Comparison of ENCODE assay signal across 31 mouse cellular contexts in genomic region chr2:72769030-72769630, GRCm38 (mm10).
A peak's percentile ranks its signal among the peaks of the same experiment; 100 is the strongest.
DNase-seq lines count a peak whose midpoint lies in the region; ATAC-seq lines count a peak whose summit lies in the region.
"Had no signal": no experiment of that assay in that cellular context is flagged by ENCODE, and none has a peak within 500 bp of the region (broad histone marks: within the 10 kb centered on the region; RNA-seq: fewer than 3 reads in every experiment).

No protein-coding gene starts in this region.

- H3K4me1 ChIP-seq in heart, embryonic 10.5 days: no peaks in the 10 kb centered on the region
- peaks cover 8% of the 10 kb centered on the region; the same call in 1 of the 2 replicates for H3K4me1 ChIP-seq in limb, embryonic 13.5 days
- H3K4me1 ChIP-seq: heart, embryonic 13.5 days; liver, embryonic 12.5 days; megakaryocyte, embryonic 14.5 days; midbrain, embryonic 12.5 days; neural tube, embryonic 12.5 days had no signal

- no peaks in the 10 kb centered on the region for H3K36me3 ChIP-seq in heart, embryonic 10.5 days
- no peaks in the 10 kb centered on the region for H3K36me3 ChIP-seq in limb, embryonic 13.5 days
- H3K36me3 ChIP-seq: heart, embryonic 13.5 days; liver, embryonic 12.5 days; midbrain, embryonic 12.5 days; neural tube, embryonic 12.5 days had no signal

- H3K27ac ChIP-seq in heart, embryonic 10.5 days: no peak overlapping the region
- H3K27ac ChIP-seq in limb, embryonic 13.5 days: no peak overlapping the region
- H3K27ac ChIP-seq: heart, embryonic 13.5 days; hindbrain, postnatal 0 days; left cerebral cortex, adult 2 months; liver, embryonic 12.5 days; midbrain, embryonic 12.5 days; neural tube, embryonic 12.5 days had no signal

- no peaks in the 10 kb centered on the region for H3K9me3 ChIP-seq in heart, embryonic 10.5 days
- H3K9me3 ChIP-seq in limb, embryonic 13.5 days: no peaks in the 10 kb centered on the region
- H3K9me3 ChIP-seq: heart, embryonic 13.5 days; liver, embryonic 12.5 days; megakaryocyte, embryonic 14.5 days; midbrain, embryonic 12.5 days; neural tube, embryonic 12.5 days had no signal

- 72% methylated on average over 11 of the region's 11 CpGs for WGBS in heart, embryonic 10.5 days
- 30% methylated on average over 11 of the region's 11 CpGs for WGBS in limb, embryonic 13.5 days

- H3K4me3 ChIP-seq in heart, embryonic 10.5 days: no peak overlapping the region
- no peak overlapping the region for H3K4me3 ChIP-seq in limb, embryonic 13.5 days
- H3K4me3 ChIP-seq: heart, embryonic 13.5 days; left cerebral cortex, adult 2 months; liver, embryonic 12.5 days; megakaryocyte, embryonic 14.5 days; midbrain, embryonic 12.5 days; myocyte; neural tube, embryonic 12.5 days had no signal

- peak; percentile 81; the same call in 1 of the 2 replicates for ATAC-seq in limb, embryonic 13.5 days (ENCODE audit: low FRiP score, low read depth)
- ATAC-seq: activated CD4-positive, CD25-positive, alpha-beta regulatory T cell, adult 4 months; CD4-positive, CD25-positive, alpha-beta regulatory T cell, adult 4 months; forebrain, embryonic 14.5 days; hindbrain, postnatal 0 days; liver, embryonic 12.5 days; lung, postnatal 0 days had no signal

- no peaks in the 10 kb centered on the region for H3K27me3 ChIP-seq in heart, embryonic 10.5 days (ENCODE audit: insufficient read depth, poor library complexity, severe bottlenecking)
- peaks cover 4% of the 10 kb centered on the region; the same call in 1 of the 2 replicates for H3K27me3 ChIP-seq in limb, embryonic 13.5 days
- H3K27me3 ChIP-seq: heart, embryonic 13.5 days; liver, embryonic 12.5 days; midbrain, embryonic 12.5 days; neural tube, embryonic 12.5 days had no signal

- H3K9ac ChIP-seq in limb, embryonic 13.5 days: no peak overlapping the region
- H3K9ac ChIP-seq: heart, embryonic 13.5 days; liver, embryonic 12.5 days; midbrain, embryonic 12.5 days; neural tube, embryonic 12.5 days had no signal

- peak; percentile 49 for DNase-seq in heart, postnatal 4 days
- no peak for DNase-seq in heart, embryonic 10.5 days (ENCODE audit: low spot score)
- DNase-seq in urinary bladder, postnatal 14 days (ENCODE audit: low spot score): peak; percentile 18
- DNase-seq in urinary bladder, adult 2 months (ENCODE audit: low spot score): no peak
- DNase-seq in cerebellum, postnatal 4 days (ENCODE audit: low spot score in 2 of 2): no peak
- DNase-seq in layer of hippocampus, adult 11-12 months (ENCODE audit: low spot score): no peak
- DNase-seq: adrenal gland, adult 2 months; adrenal gland, postnatal 36 days; cerebellum, adult 2 months; cerebellum, postnatal 14 days; gastrocnemius, postnatal 14 days; heart, postnatal 14 days; kidney, adult 11 months; kidney, postnatal 14 days; lung, postnatal 4 days; right cerebral cortex, postnatal 4 days; thymus, adult 18-20 months; thymus, postnatal 36 days had no signal

- H3K4me2 ChIP-seq in limb, embryonic 13.5 days (replicated peaks): peak overlapping the region; percentile 37
- H3K4me2 ChIP-seq: heart, embryonic 13.5 days; liver, embryonic 12.5 days; midbrain, embryonic 12.5 days; neural tube, embryonic 12.5 days had no signal

Comparison
In these comparisons a context has a peak if more than half of its experiments do, and no peak if none do; other contexts are left out.
1. DNase-seq: peak in heart, postnatal 4 days (single experiment) and urinary bladder, postnatal 14 days (single experiment); none in heart, embryonic 10.5 days (single experiment), urinary bladder, adult 2 months (single experiment), cerebellum, postnatal 4 days (0 of 2) and layer of hippocampus, adult 11-12 months (single experiment).